Mouse (Mus musculus): ENCODE results near the gene Gtf2e1. TPM values are rescaled to one million over a fixed set of nuclear protein-coding genes. Genes with fewer than 3 reads are reported as not detected.

Gene Gtf2e1
- total and polyA plus RNA-seq, 3 experiments, result 3.3 to 6.6 (median 6.4) TPM

DNA sequence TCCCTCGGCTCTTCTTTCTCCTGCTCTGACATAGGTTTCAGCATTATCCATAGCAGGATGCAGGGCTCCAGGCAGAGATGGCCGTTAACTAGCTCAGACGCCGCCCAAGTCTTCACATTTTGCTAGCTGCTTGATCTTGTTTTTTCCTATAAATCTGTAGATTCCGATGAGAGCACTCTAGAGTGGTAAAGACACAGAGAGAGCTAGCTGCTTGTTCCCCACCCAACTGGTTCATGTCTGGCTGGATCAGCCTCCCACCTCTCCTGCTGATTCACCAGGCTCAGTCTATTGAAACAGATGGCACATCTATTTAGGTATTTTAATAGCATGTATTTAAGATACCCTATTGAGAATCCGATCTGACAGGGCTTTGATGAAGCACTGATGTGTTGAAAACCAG is 44.6 kb downstream of the Gtf2e1 start:
- H3K4me1 ChIP-seq (ENCODE audit: control insufficient read depth, insufficient read depth, low read length), result no peaks in the 10 kb centered on the region
- no peaks in the 10 kb centered on the region for H3K27me3 ChIP-seq (ENCODE audit: control insufficient read depth, insufficient read depth, low read length)
- TF ChIP-seq POLR2A (IDR thresholded peaks at IDR 0.05; ENCODE audit: insufficient read depth, low read depth, low read length), result no peak
- TF ChIP-seq CTCF (IDR thresholded peaks at IDR 0.05), result no peak
- no peak for TF ChIP-seq EP300 (IDR thresholded peaks at IDR 0.05; ENCODE audit: insufficient read depth, low read depth, low read length)
- no peak overlapping the region for H3K27ac ChIP-seq
- H3K36me3 ChIP-seq (ENCODE audit: control insufficient read depth, insufficient read depth, low read length), result no peaks in the 10 kb centered on the region
- H3K9ac ChIP-seq (ENCODE audit: low read depth, low read length), result no peak overlapping the region
- H3K4me3 ChIP-seq, result no peak overlapping the region
- H3K79me2 ChIP-seq (replicated peaks; ENCODE audit: control insufficient read depth, insufficient read depth, low read length), result no peaks in the 10 kb centered on the region
- intact Hi-C loops (cut with DNase I), result loop anchor here (5.0 kb wide), 1 partner anchor 33 kb away; no protein-coding TSS in a partner anchor
- DNase-seq, result no peak
- 82% methylated on average over 6 of the region's 6 CpGs for WGBS

- WGBS, result 89% methylated on average over 3 of the region's 3 CpGs
- H3K4me1 ChIP-seq (ENCODE audit: control insufficient read depth, insufficient read depth, low read length), result no peaks in the 10 kb centered on the region
- no peak for DNase-seq
- H3K79me2 ChIP-seq (replicated peaks; ENCODE audit: control insufficient read depth, insufficient read depth, low read length), result no peaks in the 10 kb centered on the region
- TF ChIP-seq CTCF (IDR thresholded peaks at IDR 0.05) (no peak), POLR2A (IDR thresholded peaks at IDR 0.05; ENCODE audit: insufficient read depth, low read depth, low read length) (no peak), EP300 (IDR thresholded peaks at IDR 0.05; ENCODE audit: insufficient read depth, low read depth, low read length) (no peak)
- no peaks in the 10 kb centered on the region for H3K27me3 ChIP-seq (ENCODE audit: control insufficient read depth, insufficient read depth, low read length)
- no peaks in the 10 kb centered on the region for H3K36me3 ChIP-seq (ENCODE audit: control insufficient read depth, insufficient read depth, low read length)
- no peak overlapping the region for H3K4me3 ChIP-seq
- no peak overlapping the region for H3K27ac ChIP-seq
- H3K9ac ChIP-seq (ENCODE audit: low read depth, low read length), result no peak overlapping the region
- intact Hi-C loops (cut with DNase I), result loop anchor here (10.0 kb wide), 1 partner anchor 122 kb away; no protein-coding TSS in a partner anchor
These were observed 52.6 kb downstream of the Gtf2e1 start for GRCm38 (mm10) chr16:37486826-37487612.

DNA sequence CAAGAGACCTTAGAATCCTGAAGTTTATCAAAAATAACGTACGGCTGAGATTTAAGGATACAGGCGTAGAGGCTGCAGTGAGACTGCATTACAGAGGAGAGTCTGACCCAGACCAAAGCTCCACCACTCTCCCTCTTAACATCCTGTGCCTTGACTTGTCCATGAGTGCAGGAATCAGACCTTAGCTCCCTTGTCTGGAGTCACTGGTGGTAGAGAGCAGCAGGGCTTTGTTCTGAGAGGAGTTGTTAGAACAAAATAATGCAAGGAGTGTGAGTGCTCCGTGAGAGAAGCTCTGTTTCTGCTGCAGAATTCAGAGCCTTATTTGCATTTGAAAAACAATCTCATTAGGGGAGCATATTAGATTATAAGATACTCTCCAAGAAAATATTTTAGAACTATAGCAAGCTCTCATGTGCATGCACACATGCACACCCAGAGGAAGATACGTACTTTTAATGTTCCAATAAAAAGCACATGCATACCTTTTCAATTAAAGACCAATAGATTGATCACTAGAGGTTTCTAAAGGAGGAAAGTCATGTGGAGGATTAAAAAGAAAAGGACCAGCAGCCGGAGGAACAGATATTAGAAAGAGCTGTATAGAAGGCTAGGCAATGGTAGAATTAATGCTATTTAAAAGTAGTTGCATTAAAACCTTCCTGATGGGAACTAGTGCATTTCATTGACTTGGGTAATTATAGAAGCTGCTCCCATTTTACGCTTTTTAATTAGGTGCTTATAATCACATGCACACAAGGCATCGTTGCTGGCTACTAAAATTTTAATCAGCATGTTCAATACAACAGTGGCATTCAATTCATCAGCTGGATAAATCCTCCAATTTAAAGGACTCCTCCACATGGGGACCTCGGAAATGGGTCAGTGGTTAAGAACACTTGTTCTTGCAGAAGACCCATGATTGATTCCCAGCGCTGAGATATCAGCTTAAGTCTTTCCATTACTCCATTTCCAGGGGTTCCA is 61.0 kb downstream of the Gtf2e1 start:
- Histone ChIP-seq H3K4me1 (ENCODE audit: control insufficient read depth, insufficient read depth, low read length) (no peaks in the 10 kb centered on the region), H3K27ac (no peak overlapping the region), H3K4me3 (no peak overlapping the region), H3K9ac (ENCODE audit: low read depth, low read length) (no peak overlapping the region), H3K27me3 (ENCODE audit: control insufficient read depth, insufficient read depth, low read length) (no peaks in the 10 kb centered on the region), H3K79me2 (replicated peaks; ENCODE audit: control insufficient read depth, insufficient read depth, low read length) (no peaks in the 10 kb centered on the region), H3K36me3 (ENCODE audit: control insufficient read depth, insufficient read depth, low read length) (no peaks in the 10 kb centered on the region)
- 85% methylated on average over 10 of the region's 10 CpGs for WGBS
- intact Hi-C loops (cut with DNase I), result no loop called here
- no peak for DNase-seq
- no peak for TF ChIP-seq CTCF (IDR thresholded peaks at IDR 0.05)
- no peak for TF ChIP-seq EP300 (IDR thresholded peaks at IDR 0.05; ENCODE audit: insufficient read depth, low read depth, low read length)
- TF ChIP-seq POLR2A (IDR thresholded peaks at IDR 0.05; ENCODE audit: insufficient read depth, low read depth, low read length), result no peak

DNA sequence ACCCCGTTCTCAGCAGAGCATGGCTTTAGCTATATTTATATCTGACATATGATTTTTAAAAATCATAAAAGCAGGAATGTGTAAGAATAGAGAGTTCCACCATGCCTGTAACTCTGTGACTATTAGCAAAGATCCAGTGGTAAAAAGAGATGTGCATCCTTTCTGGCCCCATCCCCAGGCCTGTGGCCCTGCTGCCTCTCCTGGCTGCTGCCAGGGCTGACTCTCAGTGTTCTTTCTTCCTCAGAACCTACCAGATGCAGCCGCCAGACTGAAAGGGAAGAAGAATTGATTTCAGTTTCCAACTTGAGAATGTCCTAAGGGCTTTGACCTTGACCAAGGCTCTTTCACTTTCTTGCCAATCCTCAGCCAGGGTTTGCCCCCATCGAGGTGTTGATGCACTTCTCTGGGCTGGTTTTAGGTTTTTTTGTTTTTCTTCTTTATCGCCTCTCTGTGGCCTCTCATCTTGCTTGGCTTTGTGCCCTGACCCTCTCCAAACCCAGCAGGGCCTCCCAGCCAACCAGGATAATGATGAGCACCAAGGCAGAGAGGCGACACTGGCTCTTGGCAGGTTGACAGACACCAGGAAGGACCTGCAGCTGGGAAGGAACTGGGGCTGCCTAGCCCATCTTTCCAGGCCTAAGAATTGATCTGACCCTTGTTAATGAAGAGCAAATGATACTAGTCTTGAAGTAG is 66.8 kb downstream of the Gtf2e1 start:
- H3K9ac ChIP-seq (ENCODE audit: low read depth, low read length), result no peak overlapping the region
- 32% methylated on average over 5 of the region's 5 CpGs for WGBS
- TF ChIP-seq EP300 (IDR thresholded peaks at IDR 0.05; ENCODE audit: insufficient read depth, low read depth, low read length), result no peak
- TF ChIP-seq CTCF (IDR thresholded peaks at IDR 0.05), result no peak
- TF ChIP-seq POLR2A (IDR thresholded peaks at IDR 0.05; ENCODE audit: insufficient read depth, low read depth, low read length), result no peak
- no peak for DNase-seq
- no peak overlapping the region for H3K4me3 ChIP-seq
- no peaks in the 10 kb centered on the region for H3K36me3 ChIP-seq (ENCODE audit: control insufficient read depth, insufficient read depth, low read length)
- no peaks in the 10 kb centered on the region for H3K79me2 ChIP-seq (replicated peaks; ENCODE audit: control insufficient read depth, insufficient read depth, low read length)
- H3K4me1 ChIP-seq (ENCODE audit: control insufficient read depth, insufficient read depth, low read length), result no peaks in the 10 kb centered on the region
- H3K27ac ChIP-seq, result no peak overlapping the region
- no peaks in the 10 kb centered on the region for H3K27me3 ChIP-seq (ENCODE audit: control insufficient read depth, insufficient read depth, low read length)
- intact Hi-C loops (cut with DNase I), result no loop called here

DNA sequence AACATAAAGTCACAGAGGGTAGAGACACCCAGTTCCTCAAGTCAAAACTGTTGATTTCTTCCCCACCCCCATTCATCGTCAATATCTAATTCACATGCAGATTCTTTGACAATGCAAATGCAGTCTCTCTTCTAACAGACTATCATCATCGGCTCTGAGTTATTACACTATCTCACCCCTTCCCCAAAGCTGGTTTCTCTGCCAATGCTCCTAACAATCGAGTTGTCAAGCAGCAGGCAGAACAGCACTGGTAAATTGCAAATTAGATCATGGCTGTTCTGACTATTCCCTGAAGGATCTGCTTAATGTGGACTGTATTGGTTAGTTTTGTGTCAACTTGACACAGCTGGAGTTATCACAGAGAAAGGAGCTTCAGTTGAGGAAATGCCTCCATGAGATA is 70.0 kb downstream of the Gtf2e1 start:
- no peak overlapping the region for H3K4me3 ChIP-seq
- H3K36me3 ChIP-seq (ENCODE audit: control insufficient read depth, insufficient read depth, low read length), result no peaks in the 10 kb centered on the region
- no peak for DNase-seq
- intact Hi-C loops (cut with DNase I), result no loop called here
- H3K79me2 ChIP-seq (replicated peaks; ENCODE audit: control insufficient read depth, insufficient read depth, low read length), result no peaks in the 10 kb centered on the region
- H3K27me3 ChIP-seq (ENCODE audit: control insufficient read depth, insufficient read depth, low read length), result no peaks in the 10 kb centered on the region
- 71% methylated on average over 3 of the region's 3 CpGs for WGBS
- H3K27ac ChIP-seq, result no peak overlapping the region
- no peak overlapping the region for H3K9ac ChIP-seq (ENCODE audit: low read depth, low read length)
- H3K4me1 ChIP-seq (ENCODE audit: control insufficient read depth, insufficient read depth, low read length), result no peaks in the 10 kb centered on the region
- TF ChIP-seq CTCF (IDR thresholded peaks at IDR 0.05) (no peak), POLR2A (IDR thresholded peaks at IDR 0.05; ENCODE audit: insufficient read depth, low read depth, low read length) (no peak), EP300 (IDR thresholded peaks at IDR 0.05; ENCODE audit: insufficient read depth, low read depth, low read length) (no peak)
